Mouse (Mus musculus): Measurements from ENCODE around the gene Bsn.

DNA sequence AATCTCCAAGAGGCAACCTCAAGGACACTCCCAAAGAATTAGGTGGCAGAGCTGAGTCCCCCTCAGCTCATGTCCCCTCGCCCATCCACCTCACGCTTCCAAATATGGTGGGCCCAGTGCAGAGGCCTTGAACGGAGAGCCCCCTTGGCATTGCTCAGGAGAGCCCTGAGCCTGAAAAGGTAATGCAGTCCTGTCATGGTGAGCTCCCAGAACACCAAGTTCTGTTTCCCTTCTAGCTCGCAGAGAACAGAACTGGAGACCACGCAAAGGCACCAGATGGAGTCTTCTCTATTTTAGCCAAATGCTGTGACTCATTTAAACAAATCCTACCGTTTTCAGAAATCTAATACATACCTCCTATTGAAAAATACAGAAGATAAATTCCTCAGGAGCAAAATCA, 32.7 kb downstream of the Bsn start:
- no peak for TF ChIP-seq GATA2 (IDR thresholded peaks at IDR 0.05; ENCODE audit: borderline replicate concordance, low read depth, low read length)
- no peak for TF ChIP-seq CTCF (IDR thresholded peaks at IDR 0.05; ENCODE audit: low read depth, low read length)
- TF ChIP-seq POLR2AphosphoS5 (IDR thresholded peaks at IDR 0.05; ENCODE audit: insufficient replicate concordance, low read depth, low read length) = no peak
